Mouse (Mus musculus) lung, adult 10 weeks (tissue): ENCODE results near the gene Gm20538. TPM values are rescaled to one million over a fixed set of nuclear protein-coding genes. Genes with fewer than 3 reads are reported as not detected.

Source experiments
- polyA plus RNA-seq: library from polyadenylated mRNA; stranded (reverse); fragments of 350-450 nt; fragmentation: Illumina TruSeq; extraction: RNeasy Lipid Tissue Mini Kit (QIAGEN cat#74804); gene quantifications from one replicate; pipeline ENCODE4 v1.2.3, GENCODE M21; 2014; ENCODE audit warnings: low read depth, low replicate concordance; ENCODE audit not compliant: insufficient read depth

Gm20538 gene
- polyA plus RNA-seq, result not detected

GRCm38 (mm10) chr19:44552731-44553130 is at the start of gene Gm20538:
Gm20538 (minus strand) TSS chr19:44552831.

GRCm38 (mm10) chr19:44562652-44563206 is 10.1 kb upstream of the Gm20538 start, which contains the start of gene Hif1an:
Hif1an (plus strand) TSS chr19:44562850.

DNA sequence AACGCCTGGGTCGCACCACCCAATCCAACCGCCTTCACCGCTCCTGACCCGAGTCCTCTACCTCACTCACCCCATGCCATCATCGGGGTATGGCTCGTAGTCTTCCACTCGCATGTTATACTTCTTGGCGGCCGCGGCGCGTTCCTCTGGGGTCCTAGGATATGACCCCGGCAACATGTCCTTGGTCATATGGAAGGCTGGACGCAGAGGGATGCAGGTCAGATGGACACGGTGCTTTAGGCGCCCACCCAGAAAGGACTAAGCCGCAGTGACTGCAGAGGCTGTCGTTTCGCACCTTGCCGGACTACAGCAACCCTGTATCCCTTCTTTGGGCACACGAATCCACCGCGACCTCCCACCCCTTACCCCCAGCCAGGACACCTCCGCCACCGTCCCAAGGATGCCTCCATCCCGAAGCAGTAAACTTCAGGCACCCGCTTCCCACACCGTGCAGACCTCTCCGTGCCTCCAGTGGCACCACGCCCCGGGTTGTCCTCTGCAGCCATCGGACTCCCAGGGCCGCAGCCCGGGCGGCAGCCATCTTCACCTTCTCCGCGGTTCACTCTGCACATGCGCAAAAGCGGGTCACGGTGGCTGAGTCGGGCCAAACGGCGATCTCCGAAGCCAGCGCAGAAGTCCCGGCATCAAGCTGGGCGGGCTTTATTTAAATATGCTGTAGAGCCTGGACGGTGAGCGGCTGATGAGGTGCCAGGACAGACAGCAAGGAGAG is 2.4 kb upstream of the Gm20538 start, which contains the start of gene Ndufb8:
Gene Ndufb8, minus strand, starts transcription at position 580 of the 730 bp plus-strand sequence.

GRCm38 (mm10) chr19:44545321-44546041 is 7.2 kb downstream of the Gm20538 start, which contains the start of gene Sec31b:
Sec31b (minus strand) TSS chr19:44545864.

Other genes with a start within 250 kb of the Gm20538 start
- 0.59 TPM for gene Scd4, start 219.7 kb downstream of the Gm20538 start, polyA plus RNA-seq
- 473 TPM for gene Scd1, start 145.0 kb downstream of the Gm20538 start, polyA plus RNA-seq
- gene Wnt8b, start 59.4 kb downstream of the Gm20538 start, polyA plus RNA-seq, result not detected
- gene Sec31b, start 7.0 kb downstream of the Gm20538 start, polyA plus RNA-seq, result 0.65 TPM
- 283 TPM for gene Ndufb8, start 2.6 kb upstream of the Gm20538 start, polyA plus RNA-seq
- 12.8 TPM for gene Hif1an, start 10.0 kb upstream of the Gm20538 start, polyA plus RNA-seq
- gene Pax2, start 203.2 kb upstream of the Gm20538 start, polyA plus RNA-seq, result not detected